Mouse (Mus musculus) cerebellum, adult 2 months (tissue): ENCODE results near the gene Zbtb20.
"Not testable (repeated sequence)": the region's sequence is repeated elsewhere in the genome, so short reads cannot be mapped to it uniquely, and the experiment has no call there.

Experiments
- CTCF ChIP-seq: fragments of 200-500 bp; IDR thresholded peaks from 2 replicates; pipeline ENCODE4 v1.5.1; 2011; ENCODE audit warnings: low read depth, mild to moderate bottlenecking, control low read depth, low read length, moderate library complexity, borderline replicate concordance; ENCODE audit not compliant: insufficient read depth
- POLR2A ChIP-seq: fragments of 200-500 bp; IDR thresholded peaks from 2 replicates; pipeline ENCODE4 v1.6.1; 2011; ENCODE audit warnings: low read length, control low read depth, borderline replicate concordance; ENCODE audit not compliant: insufficient read depth

DNA sequence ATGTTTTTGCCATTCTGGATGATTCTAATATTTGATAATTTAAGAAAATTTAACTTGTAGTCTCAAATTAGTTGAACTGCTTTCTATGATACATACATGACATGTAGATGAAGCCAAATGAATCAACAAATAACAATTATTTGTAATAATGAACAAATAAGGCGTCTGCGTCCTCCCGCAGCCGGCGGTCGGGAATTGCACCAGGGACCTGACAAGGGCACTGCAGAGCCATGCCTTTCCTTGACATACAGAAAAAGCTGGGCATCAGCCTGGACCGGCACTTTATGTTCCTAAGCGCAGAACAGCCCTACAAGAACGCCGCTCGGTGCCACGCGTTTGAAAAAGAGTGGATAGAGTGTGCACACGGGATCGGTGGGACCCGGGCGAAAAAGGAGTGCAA, 79.7 kb downstream of the Zbtb20 start:
- TF ChIP-seq CTCF, POLR2A: not testable (repeated sequence)
